Mouse (Mus musculus) intestine, postnatal 0 days (tissue): ENCODE data around the gene Vmo1. TPM values are rescaled to one million over a fixed set of nuclear protein-coding genes. Genes with fewer than 3 reads are reported as not detected.

Experiments
- ATAC-seq: fragments of 200-750 bp; cut with Nextera tagmentation; 2 replicates; pipeline ENCODE4 v1.8.0; 2017; ENCODE audit warnings: mild to moderate bottlenecking, moderate TSS enrichment, moderate library complexity
- H3K27ac ChIP-seq: fragments of 300-500 bp; sonication (generic); 2 replicates; pipeline ENCODE4 v1.5.1; 2014; ENCODE audit warnings: mild to moderate bottlenecking, low read depth, low read length, moderate library complexity
- H3K27me3 ChIP-seq: fragments of 300-500 bp; sonication (generic); replicated peaks from 2 replicates; pipeline ENCODE4 v1.6.1; 2014; ENCODE audit warnings: low read length, mixed read lengths; ENCODE audit not compliant: control insufficient read depth, insufficient read depth
- H3K36me3 ChIP-seq: fragments of 300-500 bp; sonication (generic); 2 replicates; pipeline ENCODE4 v1.6.1; 2014; ENCODE audit warnings: mild to moderate bottlenecking, moderate library complexity; ENCODE audit not compliant: control insufficient read depth, insufficient read depth
- H3K4me1 ChIP-seq: fragments of 300-500 bp; sonication (generic); replicated peaks from 2 replicates; pipeline ENCODE4 v1.6.1; 2014; ENCODE audit warnings: antibody characterized with exemption, low read length, mixed read lengths; ENCODE audit not compliant: control insufficient read depth, insufficient read depth
- H3K4me2 ChIP-seq: fragments of 300-500 bp; sonication (generic); replicated peaks from 2 replicates; pipeline ENCODE4 v1.6.1; 2014; ENCODE audit warnings: low read depth, mild to moderate bottlenecking, moderate library complexity
- H3K4me3 ChIP-seq: fragments of 300-500 bp; sonication (generic); 2 replicates; pipeline ENCODE4 v1.5.1; 2014; ENCODE audit warnings: low read depth, low read length
- H3K9ac ChIP-seq: fragments of 300-500 bp; sonication (generic); 2 replicates; pipeline ENCODE4 v1.6.1; 2014; ENCODE audit warnings: mild to moderate bottlenecking, low read depth, low read length
- H3K9me3 ChIP-seq: fragments of 300-500 bp; sonication (generic); 2 replicates; pipeline ENCODE4 v1.6.1; 2016; ENCODE audit warnings: mixed run types; ENCODE audit not compliant: control insufficient read depth
- CTCF ChIP-seq: sonication (generic); IDR thresholded peaks from 2 replicates; pipeline ENCODE4 v1.5.1; 2016; ENCODE audit warnings: low read depth, mild to moderate bottlenecking, control low read depth, antibody characterized with exemption, moderate library complexity
- WGBS: fragments of 180-500 bp; shearing (Covaris S2); extraction: QIAGEN DNeasy Blood & Tissue Kit; methylation state at CpG from one replicate; pipeline ENCODE4 v1.1.7; 2014; 5-methylcytosine and 5-hydroxymethylcytosine counted together
- polyA plus RNA-seq: library from polyadenylated mRNA; unstranded; fragments of >200 nt; fragmentation: Nextera tagmentation; extraction: Ambion mirVana; gene quantifications from 2 replicates; pipeline ENCODE4 v1.2.1, GENCODE M21; 2015

Gene Vmo1
- polyA plus RNA-seq, 1 experiment from 2014 or later: 0.25 TPM

- 66% methylated on average over 7 of the region's 7 CpGs for WGBS
- H3K4me2 ChIP-seq: no peak overlapping the region
These were observed 7.4 kb downstream of the Vmo1 start for GRCm38 (mm10) chr11:70506962-70507515.

GRCm38 (mm10) chr11:70506385-70506784 lies 8.0 kb downstream of the Vmo1 start:
- Histone ChIP-seq H3K9me3 (no peaks in the 10 kb centered on the region), H3K9ac (no peak overlapping the region), H3K36me3 (peaks cover 3% of the 10 kb centered on the region; the same call in 1 of the 2 replicates), H3K4me3 (peak overlapping the region; percentile 47; the same call in 1 of the 2 replicates), H3K4me1 (0 out of 2 replicates have a peak, but pooled peaks cover 2% of the 10 kb centered on the region), H3K4me2 (peak overlapping the region; percentile 65), H3K27ac (no peak overlapping the region), H3K27me3 (no peaks in the 10 kb centered on the region)
- peak; percentile 89 for TF ChIP-seq CTCF
- ATAC-seq: 0 out of 2 replicates have a peak, but pooled peaks have one; percentile 18
- WGBS: 11% methylated on average over 4 of the region's 4 CpGs

More at GRCm38 (mm10) chr11:70506962-70507515, 7.4 kb downstream of the Vmo1 start:
- ATAC-seq: no peak
- H3K27ac ChIP-seq: no peak overlapping the region
- H3K9me3 ChIP-seq: no peaks in the 10 kb centered on the region
- no peak for TF ChIP-seq CTCF
- no peak overlapping the region for H3K4me3 ChIP-seq
- H3K9ac ChIP-seq: no peak overlapping the region
- H3K36me3 ChIP-seq: peaks cover 3% of the 10 kb centered on the region; the same call in 1 of the 2 replicates
- H3K27me3 ChIP-seq: no peaks in the 10 kb centered on the region
- 0 out of 2 replicates have a peak, but pooled peaks cover 2% of the 10 kb centered on the region for H3K4me1 ChIP-seq

- Histone ChIP-seq H3K4me2 (peak within 1 kb of the TSS; percentile 65), H3K4me1 (0 out of 2 replicates have a peak, but pooled peaks cover 2% of the 10 kb centered on the region), H3K27me3 (no peaks in the 10 kb centered on the region), H3K4me3 (peak within 1 kb of the TSS; percentile 47), H3K9me3 (no peaks in the 10 kb centered on the region), H3K27ac (peak within 1 kb of the TSS; percentile 88), H3K36me3 (no peaks in the 10 kb centered on the region), H3K9ac (peak within 1 kb of the TSS; percentile 55)
- ATAC-seq: peak; percentile 90
- TF ChIP-seq CTCF: no peak
- 33% methylated on average over 9 of the region's 9 CpGs for WGBS
These were observed 9.4 kb downstream of the Vmo1 start, which contains the start of gene Tm4sf5 for GRCm38 (mm10) chr11:70504970-70505369. Tm4sf5 (plus strand) TSS chr11:70505244.

GRCm38 (mm10) chr11:70502018-70502417 lies 12.4 kb downstream of the Vmo1 start:
- no peak for TF ChIP-seq CTCF
- Histone ChIP-seq H3K4me3 (no peak overlapping the region), H3K27me3 (no peaks in the 10 kb centered on the region), H3K27ac (no peak overlapping the region; the same call in 1 of the 2 replicates), H3K9me3 (no peaks in the 10 kb centered on the region), H3K9ac (no peak overlapping the region), H3K4me1 (0 out of 2 replicates have a peak, but pooled peaks cover 2% of the 10 kb centered on the region), H3K36me3 (no peaks in the 10 kb centered on the region), H3K4me2 (no peak overlapping the region)
- no peak for ATAC-seq
- WGBS: 28% methylated on average over 3 of the region's 3 CpGs

- no peak for TF ChIP-seq CTCF
- Histone ChIP-seq H3K36me3 (no peaks in the 10 kb centered on the region), H3K27ac (no peak overlapping the region), H3K9me3 (no peaks in the 10 kb centered on the region), H3K27me3 (no peaks in the 10 kb centered on the region), H3K9ac (no peak overlapping the region), H3K4me2 (no peak overlapping the region), H3K4me1 (no peaks in the 10 kb centered on the region), H3K4me3 (no peak overlapping the region)
- peak; percentile 53 for ATAC-seq
- 35% methylated on average over 1 of the region's 1 CpGs for WGBS
These were observed 14.0 kb downstream of the Vmo1 start for GRCm38 (mm10) chr11:70500476-70500812.

GRCm38 (mm10) chr11:70499566-70500475 lies 14.6 kb downstream of the Vmo1 start:
- H3K4me3 ChIP-seq: no peak overlapping the region
- no peak overlapping the region for H3K9ac ChIP-seq
- H3K4me2 ChIP-seq: no peak overlapping the region
- H3K36me3 ChIP-seq: no peaks in the 10 kb centered on the region
- no peaks in the 10 kb centered on the region for H3K27me3 ChIP-seq
- 51% methylated on average over 14 of the region's 14 CpGs for WGBS
- no peaks in the 10 kb centered on the region for H3K9me3 ChIP-seq
- H3K27ac ChIP-seq: peak overlapping the region; percentile 60
- peak; percentile 2; the same call in 1 of the 2 replicates for ATAC-seq
- no peaks in the 10 kb centered on the region for H3K4me1 ChIP-seq
- TF ChIP-seq CTCF: peak; percentile 71
